Mouse (Mus musculus) G1E-ER4 (cell line): Measurements from ENCODE around the gene Prkd2. TPM values are rescaled to one million over a fixed set of nuclear protein-coding genes. Genes with fewer than 3 reads are reported as not detected.

Source experiments
- GATA1 ChIP-seq: IDR thresholded peaks from one replicate; pipeline ENCODE4 v1.8.0; 2012; ENCODE audit warnings: low read length, inconsistent platforms
- polyA plus RNA-seq: library from polyadenylated mRNA; stranded (reverse); fragments of >175 nt; gene quantifications from 2 replicates; pipeline ENCODE4 v1.2.3, GENCODE M21; 2012

The Prkd2 gene
- polyA plus RNA-seq, 1 experiment = 16.1 TPM

DNA sequence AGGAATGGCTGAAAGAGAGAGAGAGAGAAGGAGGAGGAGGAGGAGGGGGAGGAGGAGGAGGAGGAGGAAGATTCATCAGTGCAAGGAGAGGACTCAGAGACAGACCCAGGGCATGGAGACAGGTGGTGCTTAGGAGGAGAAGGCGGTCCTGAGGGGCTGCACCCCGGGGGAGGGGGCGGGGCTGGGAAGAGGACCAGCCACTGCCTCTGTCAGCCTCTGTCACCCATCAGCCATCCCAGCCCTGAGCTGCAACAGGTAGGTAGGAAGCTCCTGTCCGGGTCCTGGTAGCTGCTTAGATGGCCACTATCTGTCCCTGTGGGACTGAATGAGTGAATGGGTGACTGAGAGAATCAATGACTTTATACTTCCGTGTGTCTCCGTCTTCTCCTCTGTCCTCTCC, 50.9 kb downstream of the Prkd2 start:
- TF ChIP-seq GATA1 = no peak

DNA sequence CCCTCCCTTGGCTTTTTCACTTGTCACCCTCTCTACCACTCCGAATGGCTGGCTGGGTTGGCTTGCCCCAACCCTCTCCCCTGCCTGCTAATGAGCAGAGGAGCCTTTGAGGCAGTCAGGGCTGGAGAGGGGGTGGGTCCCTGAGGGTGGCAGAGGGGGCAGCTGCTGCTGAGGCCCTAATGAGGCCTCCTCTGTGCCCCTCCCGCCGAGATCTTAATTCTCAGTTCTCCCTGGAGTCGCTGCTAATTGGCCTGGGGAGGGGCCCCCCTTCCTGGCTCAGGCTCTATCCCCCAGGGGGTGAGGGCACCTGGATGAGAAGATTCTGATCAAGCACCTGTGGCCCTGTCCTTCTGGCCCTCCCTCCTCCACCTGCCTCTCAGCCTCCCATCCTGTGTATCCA, 51.6 kb downstream of the Prkd2 start:
- TF ChIP-seq GATA1 = no peak

DNA sequence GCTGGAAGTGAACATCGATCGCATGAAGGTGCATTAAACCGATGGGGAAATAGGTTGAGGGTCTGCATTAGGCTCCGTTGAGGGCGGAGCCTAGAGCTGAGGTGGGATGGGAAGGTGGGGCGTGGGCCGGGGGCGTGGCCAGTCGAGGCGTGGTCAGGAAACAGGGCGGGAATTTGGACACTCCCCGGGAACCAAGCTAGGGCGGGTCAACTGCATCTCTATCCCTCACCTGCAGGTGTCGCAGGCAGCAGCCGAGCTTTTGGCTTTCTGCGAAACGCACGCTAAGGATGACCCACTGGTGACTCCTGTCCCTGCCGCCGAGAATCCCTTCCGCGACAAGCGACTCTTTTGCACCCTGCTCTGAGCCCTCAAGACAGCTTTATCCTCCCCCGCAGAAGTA, 52.3 kb downstream of the Prkd2 start:
- TF ChIP-seq GATA1 = no peak

DNA sequence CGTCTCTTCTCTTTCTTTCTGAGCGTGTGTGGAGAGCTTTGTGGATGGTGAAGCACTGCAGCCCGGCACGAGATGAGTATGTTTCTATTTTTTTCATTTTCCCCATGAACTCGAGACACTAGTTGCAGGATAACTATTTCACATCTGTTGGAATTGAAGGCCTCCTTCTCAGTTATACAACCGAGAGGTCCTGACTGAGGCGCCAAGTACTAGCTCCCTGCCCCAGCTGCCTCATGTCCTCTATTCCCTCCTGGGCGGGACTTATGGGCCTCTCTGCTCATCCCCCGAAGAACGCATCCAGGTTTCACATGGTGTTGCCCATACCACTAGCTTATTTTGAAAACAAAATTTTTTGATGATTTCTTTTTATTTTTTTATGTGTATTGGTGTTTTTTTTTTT, 52.8 kb downstream of the Prkd2 start:
- no peak for TF ChIP-seq GATA1

DNA sequence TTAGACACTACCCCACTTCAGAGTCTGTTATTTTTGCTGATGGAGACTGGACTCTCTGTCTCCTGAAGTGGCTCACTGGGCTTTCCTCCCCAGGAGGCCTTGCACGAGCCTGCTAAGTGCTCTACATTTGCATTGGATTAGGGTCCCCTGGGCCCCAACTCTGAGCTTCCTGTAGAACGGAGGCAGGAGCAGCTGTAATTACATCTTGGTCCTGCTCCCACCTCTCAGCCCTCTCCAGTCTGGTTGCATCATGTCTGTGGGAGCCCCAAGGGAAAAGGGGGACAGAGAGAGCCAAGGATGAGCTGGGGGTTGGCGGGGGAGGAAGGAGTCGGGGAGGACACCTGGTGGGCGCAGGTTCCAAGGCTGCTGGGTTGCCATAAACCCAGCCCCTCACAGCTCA, 57.8 kb downstream of the Prkd2 start:
- no peak for TF ChIP-seq GATA1

- no peak for TF ChIP-seq GATA1
These were observed 60.8 kb downstream of the Prkd2 start for GRCm38 (mm10) chr7:16903439-16903955.

GRCm38 (mm10) chr7:16904120-16904675, 61.5 kb downstream of the Prkd2 start:
- TF ChIP-seq GATA1 = no peak

DNA sequence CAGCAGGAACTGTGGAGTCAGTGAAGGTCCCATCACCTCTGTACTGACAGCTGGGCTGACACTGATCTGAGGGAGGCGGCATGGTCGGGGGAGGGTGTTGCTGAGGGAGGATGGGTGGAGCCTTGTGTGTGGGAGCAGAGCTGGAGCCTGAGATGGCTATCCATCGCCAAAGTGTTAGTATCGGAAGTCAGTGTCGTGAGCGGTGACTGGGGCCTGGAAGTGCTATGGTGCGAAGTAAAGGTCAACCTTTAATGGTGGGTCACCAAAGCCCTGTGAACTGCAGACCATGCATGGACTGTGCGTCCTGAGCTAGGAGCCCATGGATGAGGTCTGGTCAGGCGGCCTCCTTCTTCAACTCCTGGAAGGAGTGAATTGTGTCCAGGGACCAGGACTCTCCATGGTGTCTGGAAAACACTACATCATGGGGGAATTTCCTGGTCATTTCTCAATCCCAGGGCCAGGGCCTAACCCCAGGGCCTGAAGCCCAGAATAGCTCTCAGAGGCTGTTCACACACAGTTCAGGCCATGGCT, 62.9 kb downstream of the Prkd2 start:
- no peak for TF ChIP-seq GATA1

GRCm38 (mm10) chr7:16906281-16906680, 63.6 kb downstream of the Prkd2 start, which contains the start of gene Ptgir:
Ptgir (plus strand) TSS chr7:16906490.
- TF ChIP-seq GATA1 = no peak

DNA sequence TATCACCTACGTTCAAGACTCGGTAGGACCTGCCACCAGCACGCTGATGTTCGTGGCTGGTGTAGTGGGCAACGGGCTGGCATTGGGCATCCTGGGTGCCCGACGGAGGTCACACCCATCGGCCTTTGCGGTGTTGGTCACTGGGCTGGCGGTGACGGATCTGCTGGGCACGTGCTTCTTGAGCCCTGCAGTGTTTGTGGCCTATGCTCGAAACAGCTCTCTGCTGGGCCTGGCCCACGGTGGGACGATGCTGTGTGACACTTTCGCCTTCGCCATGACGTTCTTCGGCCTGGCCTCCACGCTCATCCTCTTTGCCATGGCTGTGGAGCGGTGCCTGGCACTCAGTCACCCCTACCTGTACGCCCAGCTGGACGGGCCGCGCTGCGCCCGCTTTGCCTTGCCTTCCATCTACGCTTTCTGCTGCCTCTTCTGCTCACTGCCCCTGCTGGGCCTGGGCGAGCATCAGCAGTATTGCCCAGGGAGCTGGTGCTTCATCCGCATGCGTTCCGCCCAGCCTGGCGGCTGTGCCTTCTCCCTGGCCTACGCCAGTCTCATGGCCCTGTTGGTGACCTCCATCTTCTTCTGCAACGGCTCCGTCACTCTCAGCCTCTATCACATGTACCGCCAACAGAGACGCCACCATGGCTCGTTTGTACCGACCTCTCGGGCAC, 64.3 kb downstream of the Prkd2 start:
- TF ChIP-seq GATA1 = no peak

DNA sequence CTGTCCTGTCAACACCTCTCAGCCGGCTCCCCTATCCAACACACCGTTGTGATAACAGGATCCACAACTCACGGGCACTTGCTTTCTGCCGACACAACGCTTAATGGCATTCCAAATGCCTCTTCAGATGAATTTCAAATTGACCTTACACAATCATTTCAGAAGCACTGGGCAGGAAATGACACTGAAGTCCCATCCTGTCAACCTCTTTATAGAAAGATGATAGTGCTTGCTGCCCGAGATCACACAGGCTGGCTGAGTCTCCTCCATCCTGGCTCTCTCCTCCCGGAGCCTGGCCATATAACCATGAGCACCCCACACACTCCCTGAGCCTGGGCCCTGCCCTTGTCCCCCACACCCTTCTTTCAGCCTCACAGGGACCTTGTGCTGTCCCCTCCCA, 65.1 kb downstream of the Prkd2 start:
- TF ChIP-seq GATA1 = no peak

GRCm38 (mm10) chr7:16908367-16908766, 65.7 kb downstream of the Prkd2 start:
- no peak for TF ChIP-seq GATA1

GRCm38 (mm10) chr7:16908859-16909258, 66.2 kb downstream of the Prkd2 start:
- TF ChIP-seq GATA1 = no peak

- TF ChIP-seq GATA1 = no peak
These were observed 67.2 kb downstream of the Prkd2 start for GRCm38 (mm10) chr7:16909909-16910308.

DNA sequence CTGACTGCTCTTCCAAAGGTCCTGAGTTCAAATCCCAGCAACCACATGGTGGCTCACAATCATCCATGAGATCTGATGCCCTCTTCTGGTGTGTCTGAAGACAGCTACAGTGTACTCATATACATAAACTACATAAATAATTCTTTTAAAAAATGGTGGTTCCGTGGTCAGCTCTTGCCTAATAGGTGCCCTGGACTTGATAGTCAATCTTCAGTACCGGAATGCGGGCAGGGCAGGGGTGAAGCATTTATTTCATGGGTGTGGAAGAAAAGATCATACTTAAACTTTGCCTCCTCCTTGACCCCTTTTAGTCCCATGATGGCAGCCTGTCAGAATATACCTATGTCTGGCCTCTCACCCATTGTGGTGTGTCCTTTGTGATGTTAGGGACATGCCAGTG, 69.2 kb downstream of the Prkd2 start:
- no peak for TF ChIP-seq GATA1

GRCm38 (mm10) chr7:16912360-16912759, 69.7 kb downstream of the Prkd2 start:
- TF ChIP-seq GATA1 = no peak

DNA sequence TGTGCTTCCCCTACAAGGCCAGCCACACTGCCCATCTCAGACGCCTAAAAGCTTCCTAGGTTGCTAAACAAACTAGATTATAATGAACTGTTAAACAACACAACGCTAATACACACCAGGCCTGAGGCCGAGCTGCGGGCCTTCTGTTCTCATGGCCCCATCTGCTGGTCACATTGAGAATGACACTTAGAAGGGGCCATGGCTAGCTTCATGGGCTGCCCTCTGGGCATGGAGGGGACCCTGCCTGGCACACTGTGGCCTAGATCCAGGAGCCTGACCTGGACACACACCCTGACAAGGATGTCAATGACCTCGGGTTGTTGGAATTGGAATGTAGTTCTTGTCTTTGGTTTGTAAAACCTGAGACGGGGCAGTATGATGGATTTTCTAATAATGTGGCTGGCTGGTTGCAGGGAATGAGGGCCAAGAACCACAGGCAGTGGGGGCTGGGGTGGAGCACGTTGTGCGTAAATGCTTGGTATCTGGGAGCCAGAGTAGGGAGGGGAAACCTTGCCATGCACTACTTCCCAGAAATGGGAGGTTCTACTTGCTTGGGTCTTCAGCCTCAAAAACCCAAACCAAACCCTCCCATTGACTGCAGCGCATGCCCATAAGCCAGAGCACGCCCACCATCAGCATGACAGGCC, 71.2 kb downstream of the Prkd2 start:
- TF ChIP-seq GATA1 = no peak
